Mouse (Mus musculus) hindbrain, embryonic 16.5 days (tissue): ENCODE data around the gene Krr1. TPM values are rescaled to one million over a fixed set of nuclear protein-coding genes. Genes with fewer than 3 reads are reported as not detected.
"Not testable (repeated sequence)": the region's sequence is repeated elsewhere in the genome, so short reads cannot be mapped to it uniquely, and the experiment has no call there.

Experiments
- ATAC-seq: fragments of 200-750 bp; cut with Nextera tagmentation; 2 replicates; pipeline ENCODE4 v1.8.0; 2017; ENCODE audit warnings: moderate TSS enrichment, moderate library complexity
- H3K27ac ChIP-seq: fragments of 300-500 bp; sonication (generic); 2 replicates; pipeline ENCODE4 v1.5.1; 2014; ENCODE audit warnings: low read depth, mild to moderate bottlenecking, control low read depth, low read length, moderate library complexity
- H3K27me3 ChIP-seq: fragments of 300-500 bp; sonication (generic); replicated peaks from 2 replicates; pipeline ENCODE4 v1.6.1; 2014; ENCODE audit warnings: low read length; ENCODE audit not compliant: control insufficient read depth, insufficient read depth
- H3K36me3 ChIP-seq: fragments of 300-500 bp; sonication (generic); 2 replicates; pipeline ENCODE4 v1.6.1; 2014; ENCODE audit warnings: mild to moderate bottlenecking, low read length, moderate library complexity, mixed read lengths; ENCODE audit not compliant: control insufficient read depth, insufficient read depth
- H3K4me1 ChIP-seq: fragments of 300-500 bp; sonication (generic); 2 replicates; pipeline ENCODE4 v1.6.1; 2014; ENCODE audit warnings: low read depth, low read length; ENCODE audit not compliant: control insufficient read depth, insufficient read depth
- H3K4me2 ChIP-seq: fragments of 300-500 bp; sonication (generic); 2 replicates; pipeline ENCODE4 v1.6.1; 2014; ENCODE audit warnings: mild to moderate bottlenecking, low read length, control low read depth, moderate library complexity
- H3K4me3 ChIP-seq: fragments of 300-500 bp; sonication (generic); 2 replicates; pipeline ENCODE4 v1.5.1; 2014; ENCODE audit warnings: mild to moderate bottlenecking, low read length, control low read depth, moderate library complexity
- H3K9ac ChIP-seq: fragments of 300-500 bp; sonication (generic); 2 replicates; pipeline ENCODE4 v1.6.1; 2014; ENCODE audit warnings: low read depth, mild to moderate bottlenecking, control low read depth, low read length, moderate library complexity
- H3K9me3 ChIP-seq: fragments of 300-500 bp; sonication (generic); 2 replicates; pipeline ENCODE4 v1.6.1; 2014; ENCODE audit warnings: mild to moderate bottlenecking, low read length, moderate library complexity; ENCODE audit not compliant: control insufficient read depth
- WGBS: fragments of 180-500 bp; shearing (Covaris S2); extraction: QIAGEN DNeasy Blood & Tissue Kit; methylation state at CpG from one replicate; pipeline ENCODE4 v1.1.7; 2014; 5-methylcytosine and 5-hydroxymethylcytosine counted together
- polyA plus RNA-seq: library from polyadenylated mRNA; unstranded; fragments of >200 nt; fragmentation: Nextera tagmentation; extraction: Ambion mirVana; gene quantifications from 2 replicates; pipeline ENCODE4 v1.2.1, GENCODE M21; 2015

The Krr1 gene
- polyA plus RNA-seq, 1 experiment from 2014 or later, result 34.4 TPM

DNA sequence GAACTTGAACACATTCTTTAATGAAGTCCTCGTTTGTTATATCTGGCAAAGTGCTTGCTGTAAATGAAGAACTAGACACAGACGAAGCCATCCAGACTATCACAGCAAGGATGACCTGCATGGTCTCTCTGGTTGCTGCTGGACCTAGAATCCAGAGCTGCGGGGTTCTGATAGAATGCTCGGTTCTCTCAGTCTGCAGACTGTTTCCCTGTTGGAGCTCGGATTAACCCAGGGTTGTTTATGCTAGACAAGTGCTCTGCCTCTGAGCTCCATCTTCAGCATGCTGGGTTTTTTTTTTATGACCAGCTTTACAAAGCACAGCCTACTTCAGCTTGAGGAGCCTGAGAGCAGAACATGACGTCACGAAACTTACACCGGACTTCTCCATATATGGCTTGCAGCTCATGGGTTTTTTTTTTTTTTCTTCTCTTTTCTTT lies 24.5 kb downstream of the Krr1 start:
- no peak overlapping the region for H3K4me2 ChIP-seq

GRCm38 (mm10) chr10:111997671-111998070 lies 25.2 kb downstream of the Krr1 start:
- no peak overlapping the region for H3K4me3 ChIP-seq
- no peaks in the 10 kb centered on the region for H3K4me1 ChIP-seq
- no peak overlapping the region for H3K9ac ChIP-seq
- H3K27ac ChIP-seq, result no peak overlapping the region
- no peak for ATAC-seq
- no peaks in the 10 kb centered on the region for H3K27me3 ChIP-seq
- no peaks in the 10 kb centered on the region for H3K9me3 ChIP-seq
- H3K36me3 ChIP-seq, result no peaks in the 10 kb centered on the region
- no peak overlapping the region for H3K4me2 ChIP-seq

More for the DNA sequence above, 24.5 kb downstream of the Krr1 start:
- H3K27me3 ChIP-seq, result no peaks in the 10 kb centered on the region
- H3K4me3 ChIP-seq, result no peak overlapping the region
- no peaks in the 10 kb centered on the region for H3K9me3 ChIP-seq
- no peak for ATAC-seq
- H3K36me3 ChIP-seq, result no peaks in the 10 kb centered on the region
- WGBS, result 81% methylated on average over 8 of the region's 8 CpGs
- H3K9ac ChIP-seq, result no peak overlapping the region
- H3K4me1 ChIP-seq, result no peaks in the 10 kb centered on the region
- H3K27ac ChIP-seq, result no peak overlapping the region

DNA sequence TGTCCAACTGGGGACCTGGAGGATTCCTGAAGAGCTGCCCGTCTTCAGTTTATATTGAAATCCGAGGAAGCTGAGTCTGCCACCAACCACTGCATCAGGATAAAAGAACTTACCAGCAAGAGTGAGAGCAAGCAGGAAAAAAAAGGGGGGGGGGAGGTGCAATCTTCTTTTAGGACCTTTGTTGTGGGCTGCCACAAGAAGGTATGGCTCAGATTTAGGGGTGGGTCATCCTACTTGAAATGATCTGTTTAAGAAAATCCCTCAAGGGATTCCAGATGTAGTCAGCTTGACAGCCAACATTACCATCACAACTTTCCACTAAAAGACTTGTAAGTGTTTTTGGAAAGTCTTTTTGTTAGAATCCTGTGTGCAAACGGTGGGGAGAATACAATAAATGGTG lies 27.3 kb downstream of the Krr1 start:
- 72% methylated on average over 3 of the region's 3 CpGs for WGBS

DNA sequence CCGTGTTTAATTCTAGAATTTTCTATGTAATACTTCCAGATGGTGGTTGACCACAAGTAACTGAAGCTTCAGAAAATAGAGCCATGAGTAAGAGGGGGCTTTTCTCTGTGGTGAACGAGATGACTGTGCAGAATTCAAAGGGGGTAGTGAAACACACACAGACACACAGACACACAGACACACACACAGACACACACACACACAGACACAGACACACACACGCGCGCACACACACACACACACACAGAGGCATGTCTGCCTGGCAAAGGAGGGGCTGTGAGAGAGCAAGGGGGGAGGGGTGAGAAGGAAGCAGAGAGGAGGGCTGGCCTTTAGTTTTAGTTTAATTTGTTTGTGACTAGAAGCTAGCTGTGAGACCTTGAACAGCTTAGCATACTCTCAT lies 28.1 kb downstream of the Krr1 start:
- H3K27me3 ChIP-seq, result no peaks in the 10 kb centered on the region
- ATAC-seq, result no peak
- H3K9ac ChIP-seq, result no peak overlapping the region
- no peaks in the 10 kb centered on the region for H3K9me3 ChIP-seq
- no peak overlapping the region for H3K27ac ChIP-seq
- no peaks in the 10 kb centered on the region for H3K36me3 ChIP-seq
- H3K4me1 ChIP-seq, result no peaks in the 10 kb centered on the region
- H3K4me2 ChIP-seq, result no peak overlapping the region
- H3K4me3 ChIP-seq, result no peak overlapping the region
- WGBS, result 82% methylated on average over 5 of the region's 5 CpGs

More for the DNA sequence above, 27.3 kb downstream of the Krr1 start:
- no peak for ATAC-seq
- Histone ChIP-seq H3K27ac (no peak overlapping the region), H3K27me3 (no peaks in the 10 kb centered on the region), H3K9ac (no peak overlapping the region), H3K4me1 (no peaks in the 10 kb centered on the region), H3K4me2 (no peak overlapping the region), H3K36me3 (no peaks in the 10 kb centered on the region), H3K4me3 (no peak overlapping the region), H3K9me3 (no peaks in the 10 kb centered on the region)

DNA sequence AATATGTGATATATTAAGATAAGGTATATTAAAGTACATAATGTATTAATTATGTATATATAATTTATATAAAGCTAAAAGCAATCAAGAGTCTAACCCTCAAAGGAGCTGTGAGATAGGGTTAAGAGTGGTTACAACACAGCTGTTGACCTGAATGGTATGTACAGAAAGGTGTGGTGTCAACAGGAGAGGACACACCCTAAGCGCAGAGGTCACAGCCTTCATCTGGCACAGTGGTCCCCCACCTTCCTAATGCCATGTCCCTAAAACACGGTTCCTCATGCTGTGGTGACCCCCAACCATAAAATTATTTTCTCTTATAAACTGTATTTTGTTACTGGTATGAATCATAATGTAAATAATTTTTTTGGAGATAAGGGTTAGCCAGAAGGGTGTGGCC lies 28.9 kb downstream of the Krr1 start:
- Histone ChIP-seq H3K4me1 (no peaks in the 10 kb centered on the region), H3K4me2 (no peak overlapping the region), H3K9ac (no peak overlapping the region), H3K27ac (no peak overlapping the region), H3K27me3 (no peaks in the 10 kb centered on the region), H3K36me3 (no peaks in the 10 kb centered on the region), H3K4me3 (no peak overlapping the region), H3K9me3 (no peaks in the 10 kb centered on the region)
- ATAC-seq, result no peak
- 97% methylated on average over 2 of the region's 2 CpGs for WGBS

- Histone ChIP-seq H3K36me3 (no peaks in the 10 kb centered on the region), H3K9me3 (no peaks in the 10 kb centered on the region), H3K4me3 (no peak overlapping the region), H3K9ac (no peak overlapping the region), H3K27ac (no peak overlapping the region), H3K4me2 (no peak overlapping the region), H3K27me3 (no peaks in the 10 kb centered on the region), H3K4me1 (no peaks in the 10 kb centered on the region)
- no peak for ATAC-seq
- 90% methylated on average over 9 of the region's 9 CpGs for WGBS
These were observed 29.5 kb downstream of the Krr1 start for GRCm38 (mm10) chr10:112001756-112002520.

- ATAC-seq, result no peak
- no peaks in the 10 kb centered on the region for H3K27me3 ChIP-seq
- 80% methylated on average over 9 of the region's 9 CpGs for WGBS
These were observed 30.2 kb downstream of the Krr1 start, which contains the start of gene Glipr1 for GRCm38 (mm10) chr10:112002544-112003215. Glipr1 (minus strand) TSS chr10:112002631.

GRCm38 (mm10) chr10:112009511-112009910 lies 37.0 kb downstream of the Krr1 start:
- not testable (repeated sequence) for H3K4me2 ChIP-seq, H3K4me1 ChIP-seq, ATAC-seq, H3K9me3 ChIP-seq, H3K36me3 ChIP-seq, H3K27ac ChIP-seq, H3K4me3 ChIP-seq, H3K9ac ChIP-seq, H3K27me3 ChIP-seq
- 84% methylated on average over 1 of the region's 1 CpGs for WGBS

More at GRCm38 (mm10) chr10:112002544-112003215, 30.2 kb downstream of the Krr1 start, which contains the start of gene Glipr1:
- Histone ChIP-seq H3K4me1 (no peaks in the 10 kb centered on the region), H3K4me2 (no peak within 1 kb of the TSS), H3K36me3 (no peaks in the 10 kb centered on the region), H3K9me3 (no peaks in the 10 kb centered on the region), H3K4me3 (no peak within 1 kb of the TSS), H3K9ac (no peak within 1 kb of the TSS), H3K27ac (no peak within 1 kb of the TSS)

DNA sequence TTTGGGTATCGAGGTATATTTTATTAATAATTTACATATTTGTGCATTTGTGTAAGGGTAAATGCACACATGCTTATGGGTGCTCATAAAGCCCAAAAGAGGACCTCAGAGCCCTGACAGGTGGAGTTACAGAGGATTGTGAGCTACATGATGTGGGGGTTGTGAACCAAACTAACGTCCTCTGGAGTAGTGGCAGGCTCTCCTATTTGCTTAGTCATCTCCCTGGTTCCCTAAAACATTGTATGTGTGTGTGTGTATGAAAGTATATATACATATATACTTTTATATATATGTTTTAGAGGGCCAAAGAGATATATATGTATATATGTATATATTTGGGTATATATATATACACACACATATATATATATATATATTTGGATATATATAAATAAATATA lies 51.1 kb downstream of the Krr1 start:
- Histone ChIP-seq H3K9me3 (no peaks in the 10 kb centered on the region), H3K9ac (no peak overlapping the region), H3K4me1 (no peaks in the 10 kb centered on the region), H3K27me3 (no peaks in the 10 kb centered on the region), H3K4me2 (no peak overlapping the region), H3K36me3 (no peaks in the 10 kb centered on the region), H3K27ac (no peak overlapping the region), H3K4me3 (no peak overlapping the region)
- ATAC-seq, result no peak
- 80% methylated on average over 2 of the region's 2 CpGs for WGBS
